Mouse (Mus musculus) adrenal gland, postnatal 14 days (tissue): ENCODE data around the gene Banf1. TPM values are rescaled to one million over a fixed set of nuclear protein-coding genes. Genes with fewer than 3 reads are reported as not detected.

Source experiments
- total RNA-seq: library from RNA; stranded (reverse); gene quantifications from 2 replicates; pipeline ENCODE4 v1.2.3, GENCODE M21; 2021

The Banf1 gene
- total RNA-seq, 1 experiment from 2014 or later, result 144 TPM

Other genes with a start within 250 kb of the Banf1 start
- gene Klc2, start 248.6 kb downstream of the Banf1 start, total RNA-seq, result 34.9 and 37.7 TPM in 2 replicates
- gene Pacs1, start 94.0 kb downstream of the Banf1 start, total RNA-seq, result 20.4 and 25.5 TPM in 2 replicates
- gene Sf3b2, start 71.7 kb downstream of the Banf1 start, total RNA-seq, result 167 and 170 TPM in 2 replicates
- 0.22 and 0.49 TPM in 2 replicates for gene Gal3st3, start 68.8 kb downstream of the Banf1 start, total RNA-seq
- gene Catsper1, start 31.4 kb downstream of the Banf1 start, total RNA-seq, result not detected in 2 replicates
- gene Cst6, start 17.6 kb downstream of the Banf1 start, total RNA-seq, result 1.3 and 2.8 TPM in 2 replicates
- 29.0 and 29.9 TPM in 2 replicates for gene Eif1ad, start 427 bp downstream of the Banf1 start, total RNA-seq
- gene Sart1, start 21.5 kb upstream of the Banf1 start, total RNA-seq, result 73.0 and 75.7 TPM in 2 replicates
- not detected in 2 replicates for gene Tsga10ip, start 35.4 kb upstream of the Banf1 start, total RNA-seq
- 210 and 236 TPM in 2 replicates for gene Drap1, start 57.8 kb upstream of the Banf1 start, total RNA-seq
- 36.8 and 45.1 TPM in 2 replicates for gene AI837181, start 58.0 kb upstream of the Banf1 start, total RNA-seq
- 0.98 and 1.1 TPM in 2 replicates for gene Fosl1, start 80.4 kb upstream of the Banf1 start, total RNA-seq
- gene Ccdc85b, start 90.7 kb upstream of the Banf1 start, total RNA-seq, result 8.8 and 11.2 TPM in 2 replicates
- 70.8 and 92.6 TPM in 2 replicates for gene Fibp, start 93.4 kb upstream of the Banf1 start, total RNA-seq
- gene Ctsw, start 101.3 kb upstream of the Banf1 start, total RNA-seq, result 0.85 and 4.2 TPM in 2 replicates
- gene Efemp2, start 106.8 kb upstream of the Banf1 start, total RNA-seq, result 42.5 and 45.9 TPM in 2 replicates
- gene Mus81, start 121.2 kb upstream of the Banf1 start, total RNA-seq, result 22.3 and 28.6 TPM in 2 replicates
- 640 and 706 TPM in 2 replicates for gene Cfl1, start 123.3 kb upstream of the Banf1 start, total RNA-seq
- 1.0 and 2.2 TPM in 2 replicates for gene 1700020D05Rik, start 136.6 kb upstream of the Banf1 start, total RNA-seq
- gene Snx32, start 143.4 kb upstream of the Banf1 start, total RNA-seq, result 10.4 and 11.8 TPM in 2 replicates
- not detected in 2 replicates for gene Ovol1, start 193.5 kb upstream of the Banf1 start, total RNA-seq
- 7.3 and 8.0 TPM in 2 replicates for gene Ap5b1, start 200.9 kb upstream of the Banf1 start, total RNA-seq
- gene Rnaseh2c, start 234.7 kb upstream of the Banf1 start, total RNA-seq, result 106 and 113 TPM in 2 replicates
- 54.8 and 62.0 TPM in 2 replicates for gene Kat5, start 243.1 kb upstream of the Banf1 start, total RNA-seq